Mouse (Mus musculus) left cerebral cortex, adult 11 months (tissue): ENCODE measurements around the gene Bcl11b.

ENCODE experiments used
- DNase-seq: peaks from one replicate; pipeline ENCODE4 v3.0.0; 2022; ENCODE audit warnings: low spot score

Bcl11b gene

GRCm38 (mm10) chr12:107934831-107935437 is 68.5 kb downstream of the Bcl11b start:
- no peak for DNase-seq

- no peak for DNase-seq
Observed at GRCm38 (mm10) chr12:107932140-107932539, 71.3 kb downstream of the Bcl11b start.

GRCm38 (mm10) chr12:107931476-107931875 is 71.9 kb downstream of the Bcl11b start:
- DNase-seq = no peak

- no peak for DNase-seq
Observed at GRCm38 (mm10) chr12:107930611-107931350, 72.6 kb downstream of the Bcl11b start.

GRCm38 (mm10) chr12:107928905-107929304 is 74.5 kb downstream of the Bcl11b start:
- no peak for DNase-seq

- no peak for DNase-seq
Observed at GRCm38 (mm10) chr12:107928464-107928901, 74.9 kb downstream of the Bcl11b start.

GRCm38 (mm10) chr12:107927961-107928431 is 75.4 kb downstream of the Bcl11b start:
- no peak for DNase-seq

GRCm38 (mm10) chr12:107926074-107926855 is 77.1 kb downstream of the Bcl11b start:
- DNase-seq = no peak

GRCm38 (mm10) chr12:107924696-107925095 is 78.7 kb downstream of the Bcl11b start:
- no peak for DNase-seq

GRCm38 (mm10) chr12:107923963-107924362 is 79.4 kb downstream of the Bcl11b start:
- no peak for DNase-seq

GRCm38 (mm10) chr12:107922180-107922579 is 81.2 kb downstream of the Bcl11b start:
- DNase-seq = no peak

- DNase-seq = no peak
Observed at GRCm38 (mm10) chr12:107921566-107921965, 81.8 kb downstream of the Bcl11b start.

GRCm38 (mm10) chr12:107921154-107921553 is 82.2 kb downstream of the Bcl11b start:
- no peak for DNase-seq

GRCm38 (mm10) chr12:107920716-107921115 is 82.7 kb downstream of the Bcl11b start:
- no peak for DNase-seq

GRCm38 (mm10) chr12:107920076-107920475 is 83.3 kb downstream of the Bcl11b start:
- no peak for DNase-seq

- no peak for DNase-seq
Observed at GRCm38 (mm10) chr12:107918779-107919178, 84.6 kb downstream of the Bcl11b start.

- no peak for DNase-seq
Observed at GRCm38 (mm10) chr12:107916008-107916407, 87.4 kb downstream of the Bcl11b start.

- DNase-seq = no peak
Observed at GRCm38 (mm10) chr12:107915396-107915795, 88.0 kb downstream of the Bcl11b start.

GRCm38 (mm10) chr12:107908826-107909225 is 94.6 kb downstream of the Bcl11b start:
- no peak for DNase-seq

GRCm38 (mm10) chr12:107905333-107905732 is 98.1 kb downstream of the Bcl11b start:
- DNase-seq = no peak

GRCm38 (mm10) chr12:107904457-107904856 is 98.9 kb downstream of the Bcl11b start:
- DNase-seq = no peak

- no peak for DNase-seq
Observed at GRCm38 (mm10) chr12:107903949-107904348, 99.5 kb downstream of the Bcl11b start.

GRCm38 (mm10) chr12:107891449-107891848 is 112.0 kb downstream of the Bcl11b start:
- no peak for DNase-seq
